In genomic region chr4:135066766-135067479, GRCm38 (mm10) we compare ENCODE assay signal across 8 mouse cellular contexts. TPM values are rescaled to one million over a fixed set of nuclear protein-coding genes. Genes with fewer than 3 reads are reported as not detected.
DNase-seq lines count a peak whose midpoint lies in the region; ATAC-seq and TF ChIP-seq lines count a peak whose summit lies in the region.

No protein-coding gene starts in this region.

- H3K4me3 ChIP-seq in E14TG2a.4 (replicated peaks; ENCODE audit: low read length) = 0 out of 2 replicates have a peak overlapping the region, but pooled peaks have one; percentile 0
- H3K4me3 ChIP-seq in erythroblast, embryonic 14.5 days (replicated peaks) = peak overlapping the region; percentile 56
- peak overlapping the region; percentile 19 for H3K4me3 ChIP-seq in heart, embryonic 16.5 days (ENCODE audit: low read length)
- H3K4me3 ChIP-seq in liver, postnatal 0 days (ENCODE audit: low read depth, low read length) = peak overlapping the region; percentile 19; the same call in 1 of the 2 replicates

- peaks cover 38% of the 10 kb centered on the region for H3K4me1 ChIP-seq in E14TG2a.4 (replicated peaks; ENCODE audit: low read depth, low read length)
- H3K4me1 ChIP-seq in erythroblast, embryonic 14.5 days (ENCODE audit: control insufficient read depth) = peaks cover 26% of the 10 kb centered on the region
- H3K4me1 ChIP-seq in heart, embryonic 16.5 days (ENCODE audit: control insufficient read depth, insufficient read depth, low read length) = peaks cover 5% of the 10 kb centered on the region
- no peaks in the 10 kb centered on the region for H3K4me1 ChIP-seq in liver, postnatal 0 days (ENCODE audit: insufficient read depth)

- peak; percentile 68 for ATAC-seq in heart, embryonic 16.5 days (replicated peaks; ENCODE audit: extremely low read depth, insufficient read depth, low FRiP score)
- ATAC-seq in liver, postnatal 0 days = peak; percentile 83

- WGBS in heart, embryonic 16.5 days = 6% methylated on average over 19 of the region's 19 CpGs
- 9% methylated on average over 19 of the region's 19 CpGs for WGBS in large intestine, adult 2 months
- WGBS in liver, postnatal 0 days (ENCODE audit: insufficient replicate concordance) = 6% methylated on average over 19 of the region's 19 CpGs

- no peak overlapping the region for H3K9ac ChIP-seq in heart, embryonic 16.5 days (ENCODE audit: low read length)
- H3K9ac ChIP-seq in liver, postnatal 0 days (replicated peaks) = no peak overlapping the region; the same call in 1 of the 2 replicates

- H3K4me2 ChIP-seq in heart, embryonic 16.5 days (ENCODE audit: low read depth, low read length) = peak overlapping the region; percentile 57
- H3K4me2 ChIP-seq in liver, postnatal 0 days (ENCODE audit: low read depth, low read length) = peak overlapping the region; percentile 65

- no peaks in the 10 kb centered on the region for H3K9me3 ChIP-seq in E14TG2a.4 (ENCODE audit: low read length)
- H3K9me3 ChIP-seq in erythroblast, embryonic 14.5 days (ENCODE audit: control insufficient read depth, low read length) = no peaks in the 10 kb centered on the region
- H3K9me3 ChIP-seq in heart, embryonic 16.5 days (replicated peaks; ENCODE audit: control insufficient read depth, low read length) = no peaks in the 10 kb centered on the region
- H3K9me3 ChIP-seq in liver, postnatal 0 days (ENCODE audit: low read length) = no peaks in the 10 kb centered on the region

- TF ChIP-seq EP300 in liver, postnatal 0 days (IDR thresholded peaks at IDR 0.05; ENCODE audit: low read depth) = no peak

- peak; percentile 95 for TF ChIP-seq CTCF in E14TG2a.4 (conservative IDR thresholded peaks at IDR 0.05; ENCODE audit: low read length)
- TF ChIP-seq CTCF in brain, embryonic 14.5 days (IDR thresholded peaks at IDR 0.05; ENCODE audit: borderline replicate concordance, extremely low read depth, insufficient read depth, insufficient read length) = peak; percentile 89
- peak; percentile 89 for TF ChIP-seq CTCF in liver, postnatal 0 days (IDR thresholded peaks at IDR 0.05; ENCODE audit: low read depth)

- no peaks in the 10 kb centered on the region for H3K36me3 ChIP-seq in E14TG2a.4 (ENCODE audit: insufficient read depth, low read length)
- no peaks in the 10 kb centered on the region for H3K36me3 ChIP-seq in erythroblast, embryonic 14.5 days (ENCODE audit: control insufficient read depth)
- H3K36me3 ChIP-seq in heart, embryonic 16.5 days (ENCODE audit: control insufficient read depth, insufficient read depth) = no peaks in the 10 kb centered on the region
- H3K36me3 ChIP-seq in liver, postnatal 0 days (replicated peaks; ENCODE audit: insufficient read depth, low read length) = no peaks in the 10 kb centered on the region

- no peak for TF ChIP-seq POLR2A in brain, embryonic 14.5 days (IDR thresholded peaks at IDR 0.05; ENCODE audit: borderline replicate concordance, extremely low read depth, insufficient read depth, insufficient read length, poor library complexity, severe bottlenecking)

- H3K27ac ChIP-seq in heart, embryonic 16.5 days (ENCODE audit: low read length) = no peak overlapping the region
- no peak overlapping the region for H3K27ac ChIP-seq in liver, postnatal 0 days (ENCODE audit: low read depth)

- no peaks in the 10 kb centered on the region; the same call in 1 of the 2 replicates for H3K27me3 ChIP-seq in E14TG2a.4 (ENCODE audit: insufficient read depth, low read length)
- H3K27me3 ChIP-seq in erythroblast, embryonic 14.5 days (ENCODE audit: control insufficient read depth) = 0 out of 2 replicates have a peak, but pooled peaks cover 3% of the 10 kb centered on the region
- H3K27me3 ChIP-seq in heart, embryonic 16.5 days (ENCODE audit: control insufficient read depth, insufficient read depth, low read length) = no peaks in the 10 kb centered on the region; the same call in 1 of the 2 replicates
- no peaks in the 10 kb centered on the region for H3K27me3 ChIP-seq in liver, postnatal 0 days (ENCODE audit: insufficient read depth, low read length)

- peak; percentile 84 for DNase-seq in brain, embryonic 14.5 days (ENCODE audit: low read depth)
- DNase-seq in large intestine, adult 2 months (ENCODE audit: low read depth, low spot score) = peak; percentile 61
- DNase-seq in liver, postnatal 0 days = peak; percentile 87
- peak; percentile 75 for DNase-seq in ovary, postnatal 10 days (ENCODE audit: low spot score)
- DNase-seq in thymus, postnatal 0 days (ENCODE audit: low spot score) = peak; percentile 88

RNA-seq across cellular contexts. Expression of gene Runx3, which starts 53.5 kb away (rescaled TPM):
- 0.40 and 0.64 TPM in 2 replicates for polyA plus RNA-seq in brain, embryonic 14.5 days (2012; rRNA removed)
- 0.61 and 0.62 TPM in 2 replicates for polyA plus RNA-seq in erythroblast, embryonic 14.5 days (2012)
- polyA plus RNA-seq in heart, embryonic 16.5 days (2015; fragmentation: Nextera tagmentation; extraction: Ambion mirVana) = 0.89 and 1.3 TPM in 2 replicates
- polyA plus RNA-seq in large intestine, adult 2 months (2012; rRNA removed) = 2.5 and 3.0 TPM in 2 replicates
- 0.39 and 0.46 TPM in 2 replicates for polyA plus RNA-seq in liver, postnatal 0 days (2015; fragmentation: Nextera tagmentation; extraction: Ambion mirVana)
- 4.8 and 7.9 TPM in 2 replicates for polyA plus RNA-seq in thymus, postnatal 0 days (2015; fragmentation: Nextera tagmentation; extraction: Ambion mirVana)

Comparison
In these comparisons a context has a peak if more than half of its experiments do, and no peak if none do; other contexts are left out.
1. H3K4me3 ChIP-seq: peak in every context shown above with its lines; median percentile 56 in erythroblast, embryonic 14.5 days; 19 in heart, embryonic 16.5 days; 19 in liver, postnatal 0 days; 0 in E14TG2a.4.